Mouse (Mus musculus) gastrocnemius, postnatal 10 days (tissue): ENCODE measurements around the gene Gzma. TPM values are rescaled to one million over a fixed set of nuclear protein-coding genes. Genes with fewer than 3 reads are reported as not detected.

Source experiments
- DNase-seq: peaks from one replicate; pipeline ENCODE4 v3.0.0; 2021; ENCODE audit warnings: mixed read lengths
- total RNA-seq, 2 experiments: library from RNA; stranded (reverse); gene quantifications; 2 replicates each; pipeline ENCODE4 v1.2.3; 2021

Gene Gzma
- total RNA-seq, 2 experiments from 2014 or later, result not detected

GRCm38 (mm10) chr13:113045458-113046110 is 55.2 kb downstream of the Gzma start:
- no peak for DNase-seq

GRCm38 (mm10) chr13:113044876-113045275 is 55.9 kb downstream of the Gzma start:
- no peak for DNase-seq

Other genes with a start within 250 kb of the Gzma start
- gene Mtrex, start 173.6 kb downstream of the Gzma start, total RNA-seq, result 10 to 100 TPM; 25.8 to 28.7 TPM
- 10 to 100 TPM; 12.3 to 12.4 TPM for gene Dhx29, start 173.5 kb downstream of the Gzma start, total RNA-seq
- under 1 TPM; 0.21 to 0.23 TPM for gene Ccno, start 113.2 kb downstream of the Gzma start, total RNA-seq
- not detected for gene Mcidas, start 107.1 kb downstream of the Gzma start, total RNA-seq
- not detected for gene Cdc20b, start 65.9 kb downstream of the Gzma start, total RNA-seq
- 10 to 100 TPM; 36.2 to 43.7 TPM for gene Gpx8, start 54.6 kb downstream of the Gzma start, total RNA-seq
- gene Esm1, start 108.7 kb upstream of the Gzma start, total RNA-seq, result 1 to 10 TPM; 3.6 to 3.9 TPM
- not detected for gene Gzmk, start 124.9 kb upstream of the Gzma start, total RNA-seq
- gene BC067074, start 192.2 kb upstream of the Gzma start, total RNA-seq, result 1 to 10 TPM; 6.0 to 9.2 TPM